Mouse (Mus musculus) heart, postnatal 14 days (tissue): Measurements from ENCODE around the gene Usp3. TPM values are rescaled to one million over a fixed set of nuclear protein-coding genes. Genes with fewer than 3 reads are reported as not detected.
A peak's percentile ranks its signal among the peaks of the same experiment; 100 is the strongest.

Experiments used
- DNase-seq, 2 experiments: peaks; one replicate each; pipeline ENCODE4 v3.0.0; 2021 to 2022
- intact Hi-C: fragments of 180-260 bp; cut with DNase I; formaldehyde crosslinking; loops from one replicate; pipeline ENCODE4 v1.15.1; 2025
- long read RNA-seq, 2 experiments: library from polyadenylated mRNA; stranded (forward); transcript quantifications; one replicate each; pipeline ENCODE4 v2.0.0; 2021
- total RNA-seq, 2 experiments: library from RNA; stranded (reverse); gene quantifications; 2 replicates each; pipeline ENCODE4 v1.2.3; 2021

Usp3 gene
- 10 to 100 TPM; 29.5 to 29.7 TPM for total RNA-seq
- long read RNA-seq, experiment 1, full-length matches to known transcripts: 12 of 22 reads
- long read RNA-seq, experiment 1, partial matches to known transcripts: 2 of 22 reads
- long read RNA-seq, experiment 1, other reads (novel, unspliced or antisense): 8 of 22 reads
- long read RNA-seq, experiment 2, full-length matches to known transcripts: 16 of 23 reads
- long read RNA-seq, experiment 2, partial matches to known transcripts: 1 of 23 reads
- long read RNA-seq, experiment 2, other reads (novel, unspliced or antisense): 6 of 23 reads

- DNase-seq: peak; percentile 98 to 99
- intact Hi-C loops: loop anchor here (2.0 to 10.0 kb wide), 2 partner anchors 78 to 768 kb away; partner anchors contain the start of genes Fbxl22 and Zfp609
These were observed at the start of gene Usp3 for GRCm38 (mm10) chr9:66592708-66593612. TSS of gene Usp3 (minus strand) at chr9:66593142.

GRCm38 (mm10) chr9:66640491-66640890, 47.5 kb upstream of the Usp3 start:
- intact Hi-C loops: no loop called here
- DNase-seq: no peak

DNA sequence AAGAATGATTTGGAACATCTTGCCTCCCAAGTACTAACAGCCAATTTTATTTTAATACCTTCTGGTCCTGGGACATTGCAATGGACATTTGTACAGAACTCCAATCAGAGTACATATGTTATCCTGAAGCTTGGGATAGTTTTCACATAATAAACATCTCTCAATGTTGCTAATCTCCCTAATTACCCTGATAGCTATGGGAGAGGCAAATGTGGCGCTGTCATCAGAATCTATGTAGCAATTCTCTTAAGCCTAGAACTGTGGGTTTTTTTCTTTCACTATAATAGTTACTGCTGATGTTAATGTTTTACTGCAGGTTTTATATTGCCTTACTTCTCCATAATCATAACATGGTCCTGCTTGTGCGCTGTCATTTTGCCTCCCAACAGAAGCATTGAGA, 46.7 kb upstream of the Usp3 start:
- intact Hi-C loops: no loop called here
- no peak for DNase-seq

DNA sequence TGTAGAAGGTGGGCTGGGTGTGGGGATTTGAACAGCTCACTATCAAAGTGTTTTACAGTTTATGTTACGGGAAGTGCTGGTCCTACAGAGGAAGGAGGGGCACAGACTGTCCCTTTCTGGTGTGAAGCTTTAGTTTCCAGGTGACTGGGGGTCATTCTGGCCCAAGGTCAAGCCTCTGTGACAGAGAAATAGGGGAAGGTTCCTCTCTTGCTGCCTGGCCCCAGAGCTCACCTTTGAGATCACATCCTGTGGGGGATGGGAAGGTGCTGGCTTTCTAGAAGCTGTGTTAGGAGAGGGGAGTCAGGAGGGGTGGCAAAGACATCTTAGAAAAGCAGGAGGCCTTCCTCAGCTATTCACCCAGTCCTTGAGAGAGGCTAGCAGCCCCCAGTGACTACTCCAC, 39.5 kb upstream of the Usp3 start:
- DNase-seq: no peak
- intact Hi-C loops: no loop called here

- peak in 1 of 2 experiments; percentile 28 for DNase-seq
- intact Hi-C loops: no loop called here
These were observed 38.0 kb upstream of the Usp3 start for GRCm38 (mm10) chr9:66630931-66631330.

DNA sequence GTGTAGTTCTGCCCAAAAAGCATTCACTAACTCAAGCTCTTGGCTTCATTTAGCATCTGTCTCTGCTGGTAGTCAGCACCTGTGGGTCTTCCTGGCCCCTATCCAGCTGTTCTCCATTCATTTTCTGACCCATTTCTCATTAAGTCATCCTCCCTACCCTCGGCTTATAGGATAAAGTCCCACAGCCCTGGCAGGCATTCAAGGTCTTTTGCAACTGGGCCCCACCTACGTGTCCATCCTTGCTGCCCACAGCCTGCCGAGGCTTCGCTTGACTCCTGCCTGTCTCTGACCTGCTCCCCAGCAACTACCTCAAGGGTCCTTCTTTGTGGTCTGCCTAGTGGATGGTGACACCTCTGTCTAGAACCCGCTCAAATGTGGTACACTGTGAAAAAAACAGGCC, 33.7 kb upstream of the Usp3 start:
- intact Hi-C loops: no loop called here
- no peak for DNase-seq

GRCm38 (mm10) chr9:66625974-66626530, 33.1 kb upstream of the Usp3 start:
- intact Hi-C loops: no loop called here
- no peak for DNase-seq

DNA sequence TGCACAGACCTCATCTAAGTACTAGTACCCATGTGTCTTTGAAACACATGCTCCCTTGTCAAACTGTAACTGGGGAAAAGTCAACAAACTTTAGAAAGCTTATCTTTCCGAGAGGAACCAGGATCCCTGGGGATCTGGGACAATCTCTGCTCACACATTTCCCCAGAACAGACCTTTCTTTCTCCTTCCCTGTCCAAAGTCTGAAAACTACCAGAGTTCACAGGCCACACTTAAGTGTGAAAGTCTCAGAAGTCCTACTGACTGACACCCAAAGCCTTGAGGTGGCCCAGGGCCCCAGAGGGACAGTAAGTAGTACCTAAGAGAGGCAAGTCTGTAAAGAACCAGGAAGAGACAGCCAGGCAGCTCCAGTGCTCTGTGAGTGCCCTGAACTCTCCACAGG, 31.9 kb upstream of the Usp3 start:
- no peak for DNase-seq
- intact Hi-C loops: no loop called here

DNA sequence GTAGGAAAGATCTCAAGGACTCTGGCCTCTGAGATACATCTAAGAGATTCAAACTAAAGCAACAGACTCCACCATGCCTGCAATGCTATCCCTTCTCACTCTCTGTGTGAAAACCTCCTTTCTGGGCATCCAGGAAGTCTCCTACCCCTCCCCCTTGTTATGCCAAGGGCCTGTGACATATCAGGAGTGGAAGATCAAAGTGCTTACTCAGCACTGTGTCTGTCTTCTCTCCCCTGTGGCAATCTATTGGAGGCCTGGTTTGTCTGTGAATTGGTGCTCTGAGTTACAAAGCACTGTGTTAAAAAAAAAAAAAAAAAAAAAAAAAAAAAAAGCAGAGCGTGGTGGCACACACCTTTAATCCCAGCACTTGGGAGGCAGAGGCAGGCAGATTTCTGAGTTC, 30.7 kb upstream of the Usp3 start:
- intact Hi-C loops: no loop called here
- no peak for DNase-seq

DNA sequence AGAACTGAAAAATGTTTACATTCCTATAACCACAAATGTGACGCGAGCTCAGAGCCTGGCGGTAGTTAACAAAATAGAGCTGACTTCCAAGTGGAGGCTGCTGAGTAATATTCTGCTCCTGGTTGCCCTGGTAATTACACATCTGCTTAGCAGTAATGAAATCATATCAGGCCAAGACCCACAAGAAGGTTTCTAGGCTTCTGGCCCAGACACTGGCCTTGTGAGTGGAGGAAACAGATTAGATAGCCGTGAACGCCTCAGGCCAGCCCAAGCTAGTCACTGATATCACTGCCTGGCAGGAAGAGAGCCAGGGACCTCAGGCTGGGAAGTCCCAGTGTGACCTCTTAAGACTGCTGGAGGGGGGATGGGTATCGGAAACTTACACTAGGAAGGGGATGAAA, 27.6 kb upstream of the Usp3 start:
- peak; percentile 70 to 77 for DNase-seq
- intact Hi-C loops: no loop called here

GRCm38 (mm10) chr9:66620055-66620454, 27.1 kb upstream of the Usp3 start:
- DNase-seq: no peak
- intact Hi-C loops: no loop called here

DNA sequence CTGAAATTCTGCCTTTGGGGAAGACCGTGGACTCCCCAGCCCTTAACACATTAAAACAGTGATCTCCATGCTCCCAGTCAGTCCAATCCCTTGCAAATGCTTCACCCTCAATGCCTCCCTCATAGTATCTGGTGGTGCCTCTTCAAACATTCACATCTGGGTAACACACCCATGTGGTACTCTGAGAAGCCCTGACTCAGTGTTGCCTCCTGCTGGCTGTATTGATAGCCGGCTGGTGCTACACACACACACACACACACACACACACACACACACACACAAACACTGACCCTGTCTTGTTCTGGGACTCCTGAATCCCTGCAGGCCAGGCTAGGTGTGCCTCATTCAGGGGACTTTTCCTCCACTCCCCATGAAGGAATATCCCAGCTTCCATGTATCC, 24.9 kb upstream of the Usp3 start:
- no peak for DNase-seq
- intact Hi-C loops: no loop called here

- intact Hi-C loops: no loop called here
These were observed 23.9 kb upstream of the Usp3 start for GRCm38 (mm10) chr9:66616858-66617257.

GRCm38 (mm10) chr9:66615141-66615540, 22.2 kb upstream of the Usp3 start:
- intact Hi-C loops: no loop called here
- no peak for DNase-seq

More at GRCm38 (mm10) chr9:66616858-66617257, 23.9 kb upstream of the Usp3 start:
- DNase-seq: no peak

GRCm38 (mm10) chr9:66614547-66614946, 21.6 kb upstream of the Usp3 start:
- intact Hi-C loops: loop anchor here (5.0 kb wide), 1 partner anchor 102 kb away; the partner anchor contains the start of gene Fbxl22
- DNase-seq: no peak

GRCm38 (mm10) chr9:66613667-66614066, 20.7 kb upstream of the Usp3 start:
- intact Hi-C loops: loop anchor here (5.0 kb wide), 1 partner anchor 101 kb away; the partner anchor contains the start of gene Fbxl22
- no peak for DNase-seq

GRCm38 (mm10) chr9:66611478-66612093, 18.6 kb upstream of the Usp3 start:
- intact Hi-C loops: loop anchor here (1.0 to 5.0 kb wide), 2 partner anchors 17 to 99 kb away; partner anchors contain the start of gene Fbxl22

DNA sequence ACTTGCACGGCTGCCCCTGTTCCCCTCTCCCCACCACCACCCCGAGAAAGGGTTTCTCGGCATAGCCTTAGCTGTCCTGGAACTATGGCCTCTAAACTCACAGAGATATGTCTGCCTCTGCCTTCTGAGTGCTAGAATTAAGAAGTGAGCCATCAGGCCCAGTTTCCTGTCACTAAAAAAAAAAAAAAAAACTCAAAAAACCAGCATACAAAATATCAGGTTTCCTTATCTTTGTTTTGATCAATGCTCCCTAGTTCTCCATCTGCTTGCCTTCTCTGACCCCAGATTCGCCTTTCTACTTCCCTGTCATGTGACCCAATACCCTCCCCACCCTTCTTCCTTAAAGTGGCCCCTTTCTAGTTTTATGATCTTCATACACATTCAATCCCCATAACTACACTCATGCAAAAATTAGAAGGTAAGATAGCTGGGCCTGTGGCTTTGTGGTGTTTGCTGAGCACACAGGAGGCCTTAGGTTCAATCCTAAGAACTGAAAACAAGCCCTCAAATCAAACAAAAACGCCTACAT, 15.9 kb upstream of the Usp3 start:
- intact Hi-C loops: no loop called here

More at GRCm38 (mm10) chr9:66611478-66612093, 18.6 kb upstream of the Usp3 start:
- DNase-seq: peak; percentile 92 to 97

GRCm38 (mm10) chr9:66606851-66607250, 13.9 kb upstream of the Usp3 start:
- intact Hi-C loops: no loop called here

More for the DNA sequence above, 15.9 kb upstream of the Usp3 start:
- no peak for DNase-seq

More at GRCm38 (mm10) chr9:66606851-66607250, 13.9 kb upstream of the Usp3 start:
- DNase-seq: no peak
